Mouse (Mus musculus) forebrain, embryonic 13.5 days (tissue): ENCODE measurements around the gene Rhbdf1. TPM values are rescaled to one million over a fixed set of nuclear protein-coding genes. Genes with fewer than 3 reads are reported as not detected.

Experiments used
- ATAC-seq: fragments of 200-750 bp; cut with Nextera tagmentation; 2 replicates; pipeline ENCODE4 v1.8.0; 2017
- H3K27ac ChIP-seq: fragments of 300-500 bp; sonication (generic); 2 replicates; pipeline ENCODE4 v1.5.1; 2015; ENCODE audit warnings: inconsistent platforms, mild to moderate bottlenecking, moderate library complexity
- H3K27me3 ChIP-seq: fragments of 300-500 bp; sonication (generic); 2 replicates; pipeline ENCODE4 v1.6.1; 2015; ENCODE audit warnings: mild to moderate bottlenecking, inconsistent platforms
- H3K36me3 ChIP-seq: fragments of 300-500 bp; sonication (generic); 2 replicates; pipeline ENCODE4 v1.6.1; 2015; ENCODE audit warnings: mild to moderate bottlenecking, inconsistent platforms; ENCODE audit not compliant: poor library complexity, severe bottlenecking
- H3K4me1 ChIP-seq: fragments of 300-500 bp; sonication (generic); 2 replicates; pipeline ENCODE4 v1.6.1; 2015; ENCODE audit warnings: inconsistent platforms
- H3K4me2 ChIP-seq: fragments of 300-500 bp; sonication (generic); 2 replicates; pipeline ENCODE4 v1.6.1; 2015; ENCODE audit warnings: inconsistent platforms, mild to moderate bottlenecking, moderate library complexity
- H3K4me3 ChIP-seq: fragments of 300-500 bp; sonication (generic); 2 replicates; pipeline ENCODE4 v1.5.1; 2015; ENCODE audit warnings: mild to moderate bottlenecking, inconsistent platforms
- H3K9ac ChIP-seq: fragments of 300-500 bp; sonication (generic); 2 replicates; pipeline ENCODE4 v1.6.1; 2015; ENCODE audit warnings: mild to moderate bottlenecking, inconsistent platforms
- H3K9me3 ChIP-seq: fragments of 300-500 bp; sonication (generic); replicated peaks from 2 replicates; pipeline ENCODE4 v1.6.1; 2016; ENCODE audit warnings: inconsistent platforms
- WGBS: fragments of 180-500 bp; shearing (Covaris S2); methylation state at CpG from one replicate; pipeline ENCODE4 v1.1.7; 2015; 5-methylcytosine and 5-hydroxymethylcytosine counted together
- polyA plus RNA-seq: library from polyadenylated mRNA; unstranded; fragments of >200 nt; fragmentation: Nextera tagmentation; extraction: Ambion mirVana; gene quantifications from 2 replicates; pipeline ENCODE4 v1.2.1, GENCODE M21; 2015

Gene Rhbdf1
- polyA plus RNA-seq, 1 experiment from 2014 or later, result 9.7 TPM

DNA sequence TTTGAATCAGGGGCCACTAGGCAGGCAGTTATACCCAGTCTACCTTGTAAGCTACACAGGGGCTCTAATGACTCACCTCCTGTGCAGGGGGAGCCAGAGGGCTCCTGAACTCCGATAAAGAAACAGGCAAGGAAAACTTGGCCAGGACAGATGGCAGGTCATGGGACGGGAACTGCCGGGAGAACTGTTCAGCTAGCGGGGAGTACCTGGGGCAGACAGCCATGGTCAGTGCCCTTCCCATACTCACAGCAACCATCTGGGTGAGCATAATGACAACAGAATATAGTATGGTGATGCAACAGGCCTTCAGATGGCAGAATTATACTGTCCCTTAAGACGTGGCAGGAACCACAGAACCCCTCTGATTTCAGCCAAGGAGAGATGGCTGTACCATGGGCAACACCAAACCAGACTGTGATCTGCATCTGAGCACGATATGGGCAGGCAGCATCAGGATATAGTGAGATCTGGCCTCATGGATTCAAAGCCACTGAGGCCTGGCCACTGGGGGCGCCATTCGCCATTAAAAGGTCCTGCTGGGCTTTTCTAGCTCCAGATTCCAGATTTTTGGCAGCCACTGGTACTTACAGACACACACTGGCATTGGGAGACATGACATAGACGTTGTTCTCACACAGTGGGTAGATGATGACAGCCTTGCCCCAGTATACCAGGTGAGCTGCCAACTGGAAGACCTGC lies 14.8 kb upstream of the Rhbdf1 start:
- Histone ChIP-seq H3K9ac (peak overlapping the region; percentile 6; the same call in 1 of the 2 replicates), H3K4me3 (no peak overlapping the region), H3K36me3 (peaks cover 59% of the 10 kb centered on the region), H3K27ac (peak overlapping the region; percentile 76), H3K4me2 (no peak overlapping the region), H3K4me1 (peaks cover 37% of the 10 kb centered on the region), H3K9me3 (no peaks in the 10 kb centered on the region), H3K27me3 (no peaks in the 10 kb centered on the region)
- 55% methylated on average over 9 of the region's 9 CpGs for WGBS
- no peak for ATAC-seq

DNA sequence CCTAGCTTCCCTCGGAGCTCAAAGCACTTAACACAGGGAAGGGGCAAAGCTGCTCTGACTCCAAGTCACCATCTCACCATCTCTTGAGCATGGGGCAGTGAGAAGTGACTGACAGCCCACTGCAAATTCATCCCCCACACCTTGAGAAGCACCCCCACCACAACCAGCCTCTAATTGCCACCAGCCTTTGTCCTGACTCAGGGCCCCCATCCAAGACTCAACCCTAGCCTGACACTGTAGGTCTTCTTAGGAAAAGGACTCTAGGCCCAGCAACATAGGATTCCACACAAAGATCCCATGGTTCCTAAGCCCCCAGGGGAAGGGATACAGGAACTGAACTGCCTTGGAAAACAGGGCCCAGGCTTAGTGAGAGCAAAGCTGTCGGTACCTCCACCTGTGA lies 14.0 kb upstream of the Rhbdf1 start:
- Histone ChIP-seq H3K4me1 (peaks cover 37% of the 10 kb centered on the region), H3K4me2 (no peak overlapping the region), H3K9me3 (no peaks in the 10 kb centered on the region), H3K27me3 (no peaks in the 10 kb centered on the region), H3K4me3 (no peak overlapping the region), H3K27ac (peak overlapping the region; percentile 76), H3K9ac (peak overlapping the region; percentile 6; the same call in 1 of the 2 replicates), H3K36me3 (peaks cover 63% of the 10 kb centered on the region)
- peak; percentile 38 for ATAC-seq
- 55% methylated on average over 2 of the region's 2 CpGs for WGBS

DNA sequence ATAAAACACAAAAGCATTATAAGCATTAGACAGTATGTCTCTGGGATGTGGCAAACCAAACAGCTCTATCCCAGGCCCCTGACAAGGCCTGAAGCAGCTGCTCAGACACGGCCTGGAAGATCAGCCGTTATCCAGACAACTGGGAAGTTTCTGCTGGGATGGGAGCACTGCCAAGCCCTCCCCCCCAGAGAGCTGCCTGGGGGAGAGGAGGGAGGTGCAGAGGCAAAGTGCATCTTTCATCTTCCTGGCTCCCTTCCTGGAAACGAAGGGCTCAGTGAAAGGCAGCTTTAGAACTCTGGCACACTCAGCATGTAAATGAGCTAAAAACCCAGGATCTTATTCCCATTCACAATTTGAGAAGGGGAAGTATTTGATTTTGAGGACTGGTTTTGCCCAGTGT lies 13.5 kb upstream of the Rhbdf1 start:
- 30% methylated on average over 3 of the region's 3 CpGs for WGBS
- no peak overlapping the region for H3K4me2 ChIP-seq
- no peaks in the 10 kb centered on the region for H3K9me3 ChIP-seq
- H3K27me3 ChIP-seq, result no peaks in the 10 kb centered on the region
- H3K4me1 ChIP-seq, result peaks cover 37% of the 10 kb centered on the region
- no peak overlapping the region for H3K9ac ChIP-seq
- peak; percentile 66 for ATAC-seq
- peaks cover 67% of the 10 kb centered on the region for H3K36me3 ChIP-seq
- H3K4me3 ChIP-seq, result no peak overlapping the region
- peak overlapping the region; percentile 76 for H3K27ac ChIP-seq

DNA sequence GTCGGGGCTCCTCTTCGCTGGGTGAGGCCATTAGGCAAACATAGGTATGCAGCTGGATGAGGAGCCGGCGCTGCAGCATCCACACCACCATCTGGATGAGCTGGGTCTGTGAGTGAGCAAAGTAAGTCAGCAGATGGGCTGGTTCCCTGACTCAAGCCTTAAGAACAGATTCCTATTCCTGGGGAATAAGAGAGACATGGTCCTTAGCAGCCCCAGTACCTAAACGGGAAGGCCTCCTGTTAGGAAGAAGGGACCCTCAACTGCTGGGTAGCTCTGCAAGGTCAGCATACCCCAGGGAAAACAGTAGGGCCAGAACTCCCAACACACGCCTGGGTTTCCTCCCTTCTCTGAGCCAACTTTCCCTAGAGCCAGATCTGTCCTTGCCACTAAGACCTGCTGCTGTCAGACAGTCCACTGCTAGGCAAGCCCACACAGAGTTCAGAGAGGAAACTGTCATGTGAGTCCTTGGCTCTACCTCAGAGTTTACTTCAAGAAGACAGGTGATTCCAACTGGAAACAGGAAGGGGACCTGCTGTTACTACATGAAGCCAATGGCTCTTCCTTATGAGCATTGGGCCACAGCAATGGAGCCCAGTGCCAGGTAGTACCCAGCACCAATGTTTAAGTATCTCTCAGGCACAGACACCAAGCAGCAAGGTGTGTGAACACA lies 12.9 kb upstream of the Rhbdf1 start:
- peaks cover 37% of the 10 kb centered on the region for H3K4me1 ChIP-seq
- ATAC-seq, result no peak
- H3K9ac ChIP-seq, result peak overlapping the region; percentile 12; the same call in 1 of the 2 replicates
- WGBS, result 90% methylated on average over 6 of the region's 6 CpGs
- H3K36me3 ChIP-seq, result peaks cover 67% of the 10 kb centered on the region
- H3K27ac ChIP-seq, result peak overlapping the region; percentile 76
- H3K27me3 ChIP-seq, result no peaks in the 10 kb centered on the region
- no peaks in the 10 kb centered on the region for H3K9me3 ChIP-seq
- H3K4me2 ChIP-seq, result no peak overlapping the region
- H3K4me3 ChIP-seq, result no peak overlapping the region

DNA sequence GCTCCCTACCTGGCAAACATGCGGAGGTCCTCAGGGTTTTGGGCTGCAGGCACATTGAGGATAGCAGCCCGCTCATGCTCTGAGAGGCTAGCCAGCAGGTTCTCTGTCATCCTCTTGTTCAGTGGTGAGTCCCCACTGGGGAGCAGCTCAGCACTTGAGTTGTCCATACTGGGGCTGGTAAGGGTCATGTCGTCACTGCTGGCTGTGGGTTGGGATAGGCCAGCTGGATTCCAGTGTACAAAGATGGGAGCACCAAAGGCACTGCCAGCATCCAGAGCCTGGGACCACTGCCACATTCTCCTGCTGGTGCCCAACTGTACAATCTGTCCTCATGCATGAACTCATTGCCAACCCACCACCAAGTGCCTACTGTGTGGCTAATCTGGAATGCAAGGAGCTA lies 11.8 kb upstream of the Rhbdf1 start:
- Histone ChIP-seq H3K4me3 (no peak overlapping the region), H3K27ac (no peak overlapping the region), H3K36me3 (peaks cover 68% of the 10 kb centered on the region), H3K4me1 (peaks cover 37% of the 10 kb centered on the region), H3K27me3 (no peaks in the 10 kb centered on the region), H3K4me2 (no peak overlapping the region), H3K9me3 (no peaks in the 10 kb centered on the region), H3K9ac (no peak overlapping the region; the same call in 1 of the 2 replicates)
- WGBS, result 93% methylated on average over 3 of the region's 3 CpGs
- no peak for ATAC-seq

DNA sequence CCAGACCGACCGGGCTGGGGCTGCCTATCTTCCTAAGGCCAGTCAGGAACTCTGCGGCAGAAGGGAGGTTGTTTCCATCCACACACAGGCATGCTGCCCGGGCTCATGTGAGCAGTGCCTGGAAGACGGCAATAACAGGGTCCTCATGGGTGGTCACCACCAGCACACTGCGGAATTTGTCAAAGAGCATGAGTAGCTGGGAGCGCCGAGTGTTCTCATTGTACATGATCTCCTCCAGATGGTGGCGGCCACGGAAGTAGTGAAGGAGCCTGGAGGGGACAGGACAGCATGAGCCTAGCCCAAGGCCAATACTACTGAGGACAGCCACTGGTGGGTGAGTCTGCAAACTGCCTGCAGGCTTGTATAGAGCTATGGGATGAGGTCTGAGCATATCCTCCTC lies 10.7 kb upstream of the Rhbdf1 start:
- Histone ChIP-seq H3K4me1 (peaks cover 33% of the 10 kb centered on the region), H3K36me3 (peaks cover 68% of the 10 kb centered on the region), H3K27ac (no peak overlapping the region), H3K9me3 (no peaks in the 10 kb centered on the region), H3K27me3 (no peaks in the 10 kb centered on the region), H3K4me3 (no peak overlapping the region), H3K9ac (no peak overlapping the region), H3K4me2 (no peak overlapping the region)
- no peak for ATAC-seq
- 79% methylated on average over 10 of the region's 10 CpGs for WGBS

DNA sequence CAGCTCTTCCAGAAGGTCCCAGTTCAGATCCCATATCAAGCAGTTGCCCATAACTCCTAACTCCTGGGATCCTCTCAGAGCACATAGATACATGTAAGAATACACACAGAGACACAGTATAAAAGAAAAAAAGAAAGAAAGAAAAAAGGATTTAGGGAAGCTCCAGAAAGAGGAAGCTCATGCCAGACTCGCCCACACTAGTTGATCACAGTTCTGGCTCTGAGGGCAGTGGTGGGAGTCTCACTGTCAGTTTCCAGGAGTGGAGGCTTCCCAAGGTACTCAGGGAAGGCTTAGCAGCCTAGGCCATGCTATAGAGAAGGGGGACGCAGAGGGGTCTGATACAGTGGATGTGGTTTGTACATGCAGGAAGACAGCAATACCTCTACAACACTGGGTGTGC lies 9.0 kb upstream of the Rhbdf1 start:
- H3K4me2 ChIP-seq, result no peak overlapping the region
- no peak overlapping the region for H3K4me3 ChIP-seq
- peaks cover 61% of the 10 kb centered on the region for H3K36me3 ChIP-seq
- no peak overlapping the region for H3K9ac ChIP-seq
- no peak for ATAC-seq
- no peaks in the 10 kb centered on the region for H3K9me3 ChIP-seq
- no peak overlapping the region for H3K27ac ChIP-seq
- peaks cover 29% of the 10 kb centered on the region for H3K4me1 ChIP-seq
- H3K27me3 ChIP-seq, result no peaks in the 10 kb centered on the region
- 88% methylated on average over 2 of the region's 2 CpGs for WGBS

DNA sequence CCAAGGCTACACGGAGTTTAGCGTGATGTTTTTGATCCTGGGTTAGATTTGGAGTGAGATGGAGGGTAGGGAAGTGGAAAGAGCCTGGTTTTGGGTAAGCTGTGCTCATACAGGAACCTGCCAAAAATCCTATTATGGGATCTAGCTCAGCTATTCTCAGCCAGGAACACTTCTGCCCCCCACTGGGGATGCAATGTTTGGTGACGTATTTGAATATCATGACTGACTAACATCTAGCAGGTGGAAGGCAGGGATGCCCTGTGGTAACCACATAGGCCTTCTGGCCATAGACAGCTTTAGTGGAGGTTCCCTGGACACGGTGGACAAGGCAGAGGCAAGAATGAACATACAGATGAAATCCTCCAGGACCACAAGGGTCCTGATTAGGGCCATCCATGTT lies 8.1 kb upstream of the Rhbdf1 start:
- no peak for ATAC-seq
- Histone ChIP-seq H3K9me3 (no peaks in the 10 kb centered on the region), H3K27me3 (0 out of 2 replicates have a peak, but pooled peaks cover 2% of the 10 kb centered on the region), H3K27ac (no peak overlapping the region), H3K4me1 (peaks cover 27% of the 10 kb centered on the region), H3K4me2 (no peak overlapping the region), H3K9ac (no peak overlapping the region), H3K36me3 (peaks cover 61% of the 10 kb centered on the region), H3K4me3 (no peak overlapping the region)
- 81% methylated on average over 4 of the region's 4 CpGs for WGBS

DNA sequence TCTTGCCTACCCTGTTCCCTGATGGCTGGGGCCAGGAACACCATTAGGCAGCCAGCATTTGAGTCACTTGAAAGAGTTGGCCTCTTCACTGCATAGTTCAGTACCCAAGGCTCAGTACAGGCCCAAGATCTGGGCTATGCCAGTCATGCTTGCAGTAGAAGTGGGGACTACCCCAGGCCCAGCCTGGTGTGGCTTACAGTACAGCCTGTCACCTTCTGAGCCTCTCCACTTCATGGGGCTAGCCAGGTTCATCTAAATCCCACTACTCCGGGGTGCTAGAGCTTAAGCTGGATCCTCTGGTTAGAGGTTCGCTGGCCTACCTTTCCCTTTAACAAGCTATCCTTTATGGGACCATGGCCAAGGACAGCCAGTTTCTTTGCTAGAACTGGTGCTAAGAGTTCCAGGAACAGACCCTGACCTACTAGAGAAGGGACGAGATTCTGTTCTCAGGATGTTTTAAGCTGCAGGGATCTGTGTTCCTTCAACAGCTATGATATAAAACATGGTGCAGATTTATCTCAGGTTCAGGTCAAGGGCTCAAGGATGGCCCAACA lies 6.3 kb upstream of the Rhbdf1 start:
- ATAC-seq, result no peak
- Histone ChIP-seq H3K36me3 (peaks cover 47% of the 10 kb centered on the region), H3K4me1 (peaks cover 31% of the 10 kb centered on the region), H3K4me3 (no peak overlapping the region), H3K9ac (no peak overlapping the region), H3K27me3 (peaks cover 17% of the 10 kb centered on the region), H3K4me2 (no peak overlapping the region), H3K9me3 (no peaks in the 10 kb centered on the region), H3K27ac (no peak overlapping the region)
- 81% methylated on average over 3 of the region's 3 CpGs for WGBS

DNA sequence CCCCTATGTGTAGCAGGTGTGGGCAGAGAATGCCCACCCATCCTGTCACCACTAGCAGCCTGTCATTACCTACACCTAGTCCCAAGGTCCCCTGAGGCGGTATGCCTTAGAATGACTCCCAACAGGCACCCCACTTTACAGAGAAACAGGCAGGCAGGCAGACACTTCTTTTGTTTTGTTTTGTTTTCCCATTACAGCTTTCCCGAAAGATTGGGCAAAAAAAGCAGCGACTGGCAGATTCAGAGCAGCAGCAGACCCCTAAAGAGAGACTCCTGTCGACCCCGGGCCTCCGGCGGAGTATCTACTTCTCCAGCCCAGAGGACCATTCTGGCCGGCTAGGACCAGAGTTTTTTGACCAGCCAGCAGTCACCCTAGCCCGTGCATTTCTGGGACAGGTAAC lies 5.5 kb upstream of the Rhbdf1 start:
- no peaks in the 10 kb centered on the region for H3K9me3 ChIP-seq
- no peak for ATAC-seq
- H3K27ac ChIP-seq, result no peak overlapping the region
- no peak overlapping the region for H3K9ac ChIP-seq
- H3K36me3 ChIP-seq, result peaks cover 40% of the 10 kb centered on the region
- H3K4me1 ChIP-seq, result peaks cover 36% of the 10 kb centered on the region
- H3K4me3 ChIP-seq, result no peak overlapping the region
- H3K27me3 ChIP-seq, result peaks cover 25% of the 10 kb centered on the region
- peak overlapping the region; percentile 77 for H3K4me2 ChIP-seq
- 87% methylated on average over 9 of the region's 9 CpGs for WGBS

DNA sequence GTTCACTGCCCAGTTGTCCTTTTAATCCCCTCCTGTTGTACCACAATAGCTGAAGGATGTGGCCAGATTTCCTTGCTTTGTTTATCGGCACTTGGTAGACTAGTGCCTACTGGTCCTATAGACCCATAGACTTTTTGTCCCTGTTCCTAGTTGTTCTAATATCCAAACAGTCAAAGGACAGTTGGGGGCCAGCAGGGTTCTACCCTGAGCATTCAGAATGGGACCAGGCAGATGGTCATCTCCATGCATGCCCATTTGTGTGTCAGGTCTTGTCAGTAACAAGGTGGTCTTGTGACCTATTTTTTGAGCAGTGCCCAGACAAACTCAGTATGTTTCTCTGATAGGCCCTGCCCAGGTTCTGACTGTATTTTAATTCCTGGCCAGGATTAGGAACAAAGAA lies 4.9 kb upstream of the Rhbdf1 start:
- Histone ChIP-seq H3K9me3 (no peaks in the 10 kb centered on the region), H3K27me3 (peaks cover 30% of the 10 kb centered on the region), H3K4me2 (peak overlapping the region; percentile 77), H3K4me3 (peak overlapping the region; percentile 64), H3K36me3 (peaks cover 35% of the 10 kb centered on the region), H3K27ac (no peak overlapping the region), H3K9ac (peak overlapping the region; percentile 76), H3K4me1 (peaks cover 41% of the 10 kb centered on the region)
- WGBS, result 26% methylated on average over 1 of the region's 1 CpGs
- ATAC-seq, result no peak

DNA sequence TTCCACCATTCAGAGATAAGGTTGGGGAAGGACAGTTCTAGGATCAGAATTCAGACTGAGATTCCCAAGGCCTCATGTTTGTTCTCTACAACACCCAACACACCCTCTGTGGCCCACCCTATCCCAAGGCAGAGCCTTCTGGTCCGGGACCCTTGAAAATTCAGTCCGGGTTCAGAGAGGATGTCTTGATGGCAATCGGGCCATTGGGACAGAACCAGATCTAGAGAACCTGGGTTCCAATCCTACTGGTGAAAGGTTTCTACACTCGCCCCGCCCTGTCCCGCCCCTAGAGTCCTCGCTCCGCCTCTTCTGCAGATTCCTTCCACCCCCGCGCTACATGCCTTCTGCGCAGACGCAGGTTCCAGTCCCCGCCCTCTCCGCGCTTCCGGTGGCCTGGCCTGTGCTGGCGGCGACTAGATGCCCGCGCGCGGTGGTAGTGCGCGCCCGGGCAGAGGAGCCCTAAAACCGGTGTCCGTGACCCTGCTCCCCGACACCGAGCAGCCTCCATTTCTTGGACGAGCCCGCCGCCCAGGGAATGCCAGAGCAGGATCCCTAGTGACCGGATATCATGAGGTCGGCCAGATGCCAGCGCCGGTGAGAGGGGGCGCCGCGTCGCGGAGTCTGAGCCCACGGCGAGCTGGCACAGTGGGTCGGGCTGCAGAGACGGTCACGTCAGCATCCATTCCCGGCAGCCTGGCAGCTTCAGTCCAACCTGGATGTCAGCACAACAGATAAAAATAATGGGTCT lies 4.2 kb upstream of the Rhbdf1 start, which contains the start of gene Mpg:
Gene Mpg, plus strand, starts transcription at position 382 of the 748 bp plus-strand sequence.
- 4% methylated on average over 47 of the region's 47 CpGs for WGBS
- Histone ChIP-seq H3K36me3 (peaks cover 27% of the 10 kb centered on the region), H3K4me1 (peaks cover 46% of the 10 kb centered on the region), H3K9me3 (no peaks in the 10 kb centered on the region), H3K4me2 (peak within 1 kb of the TSS; percentile 77), H3K4me3 (peak within 1 kb of the TSS; percentile 64), H3K9ac (peak within 1 kb of the TSS; percentile 76), H3K27ac (0 out of 2 replicates have a peak within 1 kb of the TSS, but pooled peaks have one; percentile 38), H3K27me3 (peaks cover 37% of the 10 kb centered on the region)
- ATAC-seq, result peak; percentile 84
